Mouse (Mus musculus) thymus, adult 2 months (tissue): ENCODE measurements at regions not wholly inside any gene's neighbourhood (a gene's known extent, or its start where the extent isn't known, plus 50 kb on each side); places are given as distances from the start of the nearest gene placed in this dataset.
"Not testable (repeated sequence)": the region's sequence is repeated elsewhere in the genome, so short reads cannot be mapped to it uniquely, and the experiment has no call there.

Experiments used
- CTCF ChIP-seq: fragments of 200-500 bp; IDR thresholded peaks from 2 replicates; pipeline ENCODE4 v1.5.1; 2012; ENCODE audit warnings: mild to moderate bottlenecking, control low read depth, low read length, moderate library complexity, borderline replicate concordance; ENCODE audit not compliant: control insufficient read depth, poor library complexity, insufficient read depth; ENCODE audit errors: extremely low read depth
- POLR2A ChIP-seq: fragments of 200-500 bp; IDR thresholded peaks from 2 replicates; pipeline ENCODE4 v1.6.1; 2012; ENCODE audit warnings: mild to moderate bottlenecking, low read length, control low read depth, moderate library complexity; ENCODE audit not compliant: control insufficient read depth, poor library complexity, insufficient read depth; ENCODE audit errors: extremely low read depth

GRCm38 (mm10) chr5:3166496-3166895 lies 174.8 kb upstream of the Cdk6 start:
- not testable (repeated sequence) for TF ChIP-seq POLR2A, CTCF
